Mouse (Mus musculus): ENCODE data around the gene Cidec. TPM values are rescaled to one million over a fixed set of nuclear protein-coding genes. Genes with fewer than 3 reads are reported as not detected.

The Cidec gene
- polyA plus RNA-seq (2017; shearing (Covaris generic)): not detected

DNA sequence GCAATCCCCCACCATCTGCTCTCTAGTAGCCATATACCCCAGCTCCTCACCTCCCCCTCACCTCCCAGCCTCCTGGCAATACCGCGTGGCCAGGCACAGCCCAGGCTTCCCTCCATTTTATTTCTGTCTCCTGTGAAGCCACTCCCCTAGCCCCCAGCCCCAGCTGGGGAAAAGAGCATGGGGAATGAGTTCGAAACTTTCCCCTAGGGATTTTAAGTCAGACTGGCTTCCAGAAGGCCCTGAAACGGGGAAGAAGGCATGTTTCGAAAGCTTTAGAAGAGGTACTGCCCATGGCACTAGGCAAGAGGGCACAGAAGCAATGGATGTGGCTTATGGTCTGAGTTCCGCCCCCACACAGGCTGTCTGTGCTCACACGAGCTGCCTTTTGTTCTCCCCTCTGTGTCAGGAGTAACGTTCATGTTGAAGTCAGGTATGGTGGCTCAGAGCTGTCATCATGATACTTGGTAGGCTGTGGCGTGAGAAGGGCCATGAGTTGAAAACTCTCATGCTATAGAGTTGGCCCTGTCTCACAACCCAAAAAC is at the start of gene Cidec:
TSS of gene Cidec (minus strand) at position 97 of the 542 bp plus-strand sequence.

GRCm38 (mm10) chr6:113483100-113483615 is 47.6 kb upstream of the Cidec start, which contains the start of gene Creld1:
Gene Creld1, plus strand, starts transcription at chr6:113483297.

GRCm38 (mm10) chr6:113471297-113471936 is 35.9 kb upstream of the Cidec start, which contains the start of gene Il17rc:
Gene Il17rc, plus strand, starts transcription at chr6:113471427.

DNA sequence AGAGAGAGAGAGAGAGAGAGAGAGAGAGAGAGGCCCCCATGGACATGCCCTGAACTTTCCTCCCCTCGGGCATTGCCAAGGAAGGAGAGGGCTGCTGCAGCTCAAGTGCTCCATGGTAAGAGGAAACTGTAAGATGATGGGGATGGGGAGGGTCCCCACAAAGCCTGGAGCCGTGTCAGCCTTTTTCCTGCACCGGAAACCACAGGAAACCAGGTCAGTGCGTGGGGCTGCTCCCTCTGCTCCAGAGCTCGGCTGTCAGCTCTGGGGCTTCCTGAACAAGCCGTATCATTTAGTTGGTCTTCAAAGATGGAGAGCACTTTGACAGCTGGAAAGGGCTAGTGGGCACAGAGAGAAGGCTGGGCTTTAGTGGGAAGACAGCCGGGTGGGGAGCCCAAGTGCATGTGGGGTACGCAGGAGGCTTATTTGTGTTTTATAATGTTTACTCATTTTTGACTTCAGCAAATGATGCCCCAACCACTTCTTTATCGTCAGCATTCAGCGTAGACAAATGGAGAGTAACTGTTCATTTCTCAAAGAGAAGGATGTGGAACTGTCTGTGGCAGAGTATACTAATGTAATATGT is 22.5 kb upstream of the Cidec start, which contains the start of gene Il17re:
TSS of gene Il17re (plus strand) at position 533 of the 583 bp plus-strand sequence.

GRCm38 (mm10) chr6:113442442-113443090 is 7.0 kb upstream of the Cidec start, which contains the start of gene Jagn1:
Gene Jagn1, plus strand, starts transcription at chr6:113442569.

GRCm38 (mm10) chr6:113419199-113419587 is 16.4 kb downstream of the Cidec start, which contains the start of gene Rpusd3:
Gene Rpusd3, minus strand, starts transcription at chr6:113419340.

DNA sequence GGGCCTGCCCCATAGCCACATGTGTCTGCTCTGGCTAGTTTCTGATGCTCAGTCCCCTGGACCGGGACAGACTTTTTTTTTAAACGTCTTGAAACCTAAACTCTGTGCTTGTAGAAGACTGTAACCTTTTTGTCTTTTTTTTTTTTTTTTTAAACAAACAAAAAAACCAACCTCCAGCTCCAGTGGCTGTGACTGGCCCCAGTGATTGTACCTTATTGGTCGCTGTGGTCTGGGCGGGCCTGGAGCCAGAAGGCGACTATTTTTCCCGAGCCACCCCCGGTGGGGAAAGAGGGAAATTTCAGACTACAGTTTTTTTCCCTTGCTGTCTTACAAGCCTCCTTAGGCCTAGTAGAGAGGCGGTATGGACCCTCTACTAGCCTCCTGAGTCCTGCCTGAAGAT is 46.6 kb downstream of the Cidec start, which contains the start of gene Ttll3:
TSS of gene Ttll3 (plus strand) at position 301 of the 400 bp plus-strand sequence.

GRCm38 (mm10) chr6:113377496-113378385 is 57.8 kb downstream of the Cidec start, which contains the start of the genes Tada3 and Arpc4:
Gene Tada3, minus strand, starts transcription at chr6:113377883.
Gene Arpc4, plus strand, starts transcription at chr6:113378115.

Other genes starting within 250 kb of the Cidec start
- 0.63 TPM for gene Lhfpl4, start 240.4 kb downstream of the Cidec start, polyA plus RNA-seq (2017; shearing (Covaris generic))
- gene Mtmr14, start 197.9 kb downstream of the Cidec start, polyA plus RNA-seq (2017; shearing (Covaris generic)): 71.1 TPM
- 0.32 TPM for gene Cpne9, start 153.5 kb downstream of the Cidec start, polyA plus RNA-seq (2017; shearing (Covaris generic))
- gene Brpf1, start 128.6 kb downstream of the Cidec start, polyA plus RNA-seq (2017; shearing (Covaris generic)): 55.5 TPM
- gene Ogg1, start 108.8 kb downstream of the Cidec start, polyA plus RNA-seq (2017; shearing (Covaris generic)): 3.8 TPM
- 0.37 TPM for gene Camk1, start 91.8 kb downstream of the Cidec start, polyA plus RNA-seq (2017; shearing (Covaris generic))
- 21.3 TPM for gene Tada3, start 57.9 kb downstream of the Cidec start, polyA plus RNA-seq (2017; shearing (Covaris generic))
- gene Arpc4, start 57.6 kb downstream of the Cidec start, polyA plus RNA-seq (2017; shearing (Covaris generic)): 386 TPM
- gene Ttll3, start 46.5 kb downstream of the Cidec start, polyA plus RNA-seq (2017; shearing (Covaris generic)): 10.7 TPM
- gene Rpusd3, start 16.4 kb downstream of the Cidec start, polyA plus RNA-seq (2017; shearing (Covaris generic)): 11.3 TPM
- gene Jagn1, start 6.8 kb upstream of the Cidec start, polyA plus RNA-seq (2017; shearing (Covaris generic)): 24.7 TPM
- 1.3 TPM for gene Il17re, start 22.7 kb upstream of the Cidec start, polyA plus RNA-seq (2017; shearing (Covaris generic))
- 0.28 TPM for gene Il17rc, start 35.7 kb upstream of the Cidec start, polyA plus RNA-seq (2017; shearing (Covaris generic))
- gene Creld1, start 47.5 kb upstream of the Cidec start, polyA plus RNA-seq (2017; shearing (Covaris generic)): 4.1 TPM
- gene Prrt3, start 66.2 kb upstream of the Cidec start, polyA plus RNA-seq (2017; shearing (Covaris generic)): not detected
- 93.5 TPM for gene Emc3, start 95.9 kb upstream of the Cidec start, polyA plus RNA-seq (2017; shearing (Covaris generic))
- gene Fancd2, start 95.9 kb upstream of the Cidec start, polyA plus RNA-seq (2017; shearing (Covaris generic)): 1.3 TPM
- gene Fancd2os, start 165.0 kb upstream of the Cidec start, polyA plus RNA-seq (2017; shearing (Covaris generic)): not detected
- 134 TPM for gene Brk1, start 169.0 kb upstream of the Cidec start, polyA plus RNA-seq (2017; shearing (Covaris generic))
- gene Vhl, start 188.2 kb upstream of the Cidec start, polyA plus RNA-seq (2017; shearing (Covaris generic)): 26.7 TPM
- 170 TPM for gene Irak2, start 202.7 kb upstream of the Cidec start, polyA plus RNA-seq (2017; shearing (Covaris generic))